Mouse (Mus musculus) embryo, embryonic 9.5 days (tissue): Measurements from ENCODE around the gene Cela2a.
A peak's percentile ranks its signal among the peaks of the same experiment; 100 is the strongest.
"Not testable (repeated sequence)": the region's sequence is repeated elsewhere in the genome, so short reads cannot be mapped to it uniquely, and the experiment has no call there.

Source experiments
- DNase-seq: peaks from one replicate; pipeline ENCODE4 v3.0.0-alpha.2; 2017; ENCODE audit errors: extremely low spot score

Gene Cela2a

DNA sequence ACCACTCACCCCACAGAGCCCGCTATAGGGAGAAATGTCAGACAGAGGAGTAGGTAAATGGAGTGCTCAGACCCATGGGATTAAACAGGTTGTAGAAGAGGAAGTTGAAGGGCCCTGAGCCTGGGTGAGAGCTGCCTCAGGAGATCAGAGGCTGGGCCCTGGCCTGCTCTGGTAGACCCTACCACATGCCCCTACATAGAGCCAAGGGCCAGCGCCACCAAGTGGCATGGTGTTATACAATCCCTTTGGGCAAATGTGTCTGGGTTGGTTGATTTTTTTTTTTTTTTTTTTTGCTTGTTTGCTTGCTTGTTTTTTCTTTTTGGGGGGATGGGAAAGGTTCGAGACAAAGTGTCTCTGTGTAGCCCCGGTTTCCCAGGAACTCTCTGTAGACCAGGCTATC, 21.9 kb downstream of the Cela2a start:
- no peak for DNase-seq

DNA sequence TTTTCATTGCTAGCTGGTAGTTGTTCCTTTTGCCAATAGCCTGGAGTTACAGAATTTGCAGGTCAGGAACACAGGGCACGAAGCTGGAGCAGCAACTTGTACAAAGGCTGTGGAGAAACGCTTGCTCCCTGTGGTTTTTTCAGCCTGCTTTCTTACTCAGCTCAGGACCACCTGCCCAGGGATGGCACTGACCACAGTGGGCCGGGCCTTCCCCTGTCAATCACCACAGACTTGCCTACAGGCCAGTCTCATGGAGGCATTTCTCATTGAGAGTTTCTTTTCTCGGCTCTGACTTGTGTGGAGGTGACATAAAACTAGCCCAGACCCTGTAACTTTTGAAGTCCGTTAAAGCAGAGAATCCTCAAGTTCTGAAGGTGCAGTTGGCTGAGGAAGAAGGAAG, 28.4 kb downstream of the Cela2a start:
- no peak for DNase-seq

DNA sequence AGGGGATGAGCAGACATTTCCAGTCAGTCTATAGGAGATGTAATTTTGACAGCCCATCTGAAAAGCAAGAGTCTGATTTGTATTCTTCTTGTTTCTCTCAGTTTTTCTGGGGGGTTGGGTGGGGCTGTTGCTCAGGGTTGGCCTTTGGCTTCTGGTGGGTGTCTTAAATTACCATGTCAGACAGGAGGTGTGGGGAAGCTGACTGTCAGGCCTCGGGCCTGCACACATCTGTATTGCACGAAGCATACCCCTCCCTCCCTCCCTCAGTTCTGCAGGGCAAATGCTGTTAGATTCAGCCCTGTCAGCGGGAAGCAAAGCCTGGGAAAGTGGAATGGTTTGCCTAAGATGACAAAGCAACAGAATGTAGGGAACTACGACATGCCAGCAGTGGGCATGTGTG, 29.0 kb downstream of the Cela2a start:
- no peak for DNase-seq

DNA sequence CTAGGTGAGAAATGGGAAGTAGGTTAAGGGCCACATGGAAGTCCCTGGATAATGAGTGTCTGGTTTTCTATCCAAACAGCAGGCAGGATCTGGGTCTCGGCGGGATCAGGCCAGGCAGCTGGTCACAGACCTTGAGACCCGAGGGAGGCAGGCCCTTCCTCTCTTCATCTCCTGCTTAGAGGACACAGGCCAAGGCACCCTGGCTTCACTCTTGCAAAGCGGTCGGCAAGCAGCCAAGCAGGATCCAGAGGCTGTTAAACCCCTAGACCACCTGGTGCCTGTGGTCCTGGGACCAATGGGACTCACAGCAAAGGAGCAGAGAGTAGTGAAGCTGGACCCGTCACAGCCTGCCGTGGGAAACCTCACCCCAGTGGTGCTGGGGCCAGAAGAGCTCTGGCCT, 29.6 kb downstream of the Cela2a start:
- no peak for DNase-seq

DNA sequence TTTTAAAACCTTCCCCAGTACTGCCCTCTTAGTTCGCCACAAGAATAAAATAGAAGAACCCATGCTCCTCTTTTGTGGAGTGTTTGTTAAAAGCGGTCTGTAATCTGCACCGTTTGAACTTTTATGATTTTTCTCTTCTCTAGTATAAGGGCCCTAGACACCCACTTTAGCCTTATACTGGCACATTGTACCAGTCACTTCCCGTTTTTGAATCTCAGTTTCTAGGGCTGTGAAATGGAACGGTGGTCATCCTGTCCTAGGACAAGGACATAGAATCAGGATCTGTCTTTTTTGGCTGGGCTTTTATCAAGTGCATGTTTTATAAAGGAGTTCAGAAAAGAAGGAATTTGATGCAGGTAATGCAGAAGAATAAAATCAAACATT, 31.8 kb downstream of the Cela2a start:
- no peak for DNase-seq

DNA sequence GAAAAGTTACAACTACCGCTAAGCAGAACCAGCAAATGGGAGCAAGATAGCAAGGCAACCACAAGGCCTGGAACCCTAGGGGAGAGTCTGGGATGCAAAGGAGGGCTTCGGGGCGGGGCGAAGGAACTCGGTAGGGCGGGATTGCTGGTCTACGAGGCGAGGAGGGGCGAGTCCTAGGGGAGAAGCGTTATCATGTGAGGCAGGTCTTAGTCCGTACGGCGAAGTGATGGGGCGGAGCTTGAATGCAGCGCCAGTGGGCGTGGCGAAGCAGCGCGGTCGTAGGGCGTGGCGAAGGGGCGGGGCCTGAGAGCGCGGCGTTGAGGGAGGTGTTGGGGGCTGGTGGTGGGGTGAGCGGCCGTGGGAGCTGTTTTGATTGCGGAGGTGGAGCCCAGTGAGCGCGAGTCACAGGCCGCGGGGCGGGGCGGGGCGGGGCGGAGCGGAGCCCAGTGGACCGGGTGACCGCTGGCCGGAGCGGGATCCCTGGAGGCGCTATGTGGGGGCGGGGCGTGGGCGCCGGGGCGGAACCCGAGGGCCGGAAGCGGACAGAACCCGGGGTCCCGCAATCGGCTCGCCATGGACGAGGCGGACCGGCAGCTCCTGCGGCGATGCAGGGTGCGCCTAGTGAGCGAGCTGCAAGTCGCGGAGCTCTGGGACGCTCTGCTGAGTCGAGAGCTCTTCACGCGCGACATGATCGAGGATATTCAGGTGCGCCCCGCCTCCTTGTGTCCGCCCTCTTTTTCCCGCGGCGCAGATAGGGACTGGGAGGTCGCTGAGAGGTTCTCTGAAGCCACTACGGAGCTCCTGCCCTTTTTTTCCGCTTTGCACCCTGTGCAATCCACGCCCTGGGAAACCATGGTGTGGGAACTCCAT, 32.4 kb downstream of the Cela2a start, which contains the start of gene Casp9:
Gene Casp9, plus strand, starts transcription at position 331 of the 870 bp plus-strand sequence.
- peak; percentile 100 for DNase-seq

DNA sequence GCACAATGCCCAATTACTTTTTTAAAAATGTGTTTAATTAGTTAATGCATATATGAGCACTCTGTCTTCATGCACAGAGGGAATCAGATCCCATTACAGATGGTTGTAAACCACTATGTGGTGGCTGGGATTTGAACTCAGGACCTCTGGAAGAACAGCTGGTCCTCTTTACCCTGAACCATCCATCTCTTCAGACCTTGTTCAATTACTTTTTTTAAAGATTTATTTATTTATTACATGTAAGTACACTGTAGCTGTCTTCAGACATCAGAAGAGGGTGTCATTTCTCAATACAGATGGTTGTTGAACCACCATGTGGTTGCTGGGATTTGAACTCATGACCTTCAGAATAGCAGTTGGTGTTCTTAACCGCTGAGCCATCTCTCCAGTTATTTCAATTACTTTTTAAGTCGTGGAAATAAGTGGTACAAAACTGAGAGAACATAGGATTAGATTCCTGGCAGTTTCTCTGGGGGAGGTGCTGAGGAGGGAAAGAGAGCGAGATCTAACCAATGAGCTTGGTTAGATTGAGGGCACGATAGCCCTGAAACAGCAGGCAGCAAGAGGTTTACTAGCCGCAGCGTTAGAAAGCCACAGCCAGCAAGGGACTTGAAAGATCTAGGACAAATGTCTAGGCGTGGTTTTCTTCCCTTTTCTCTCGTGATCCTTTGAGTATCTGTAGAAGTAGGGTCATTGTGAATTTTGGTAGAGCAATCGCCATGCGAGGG, 33.2 kb downstream of the Cela2a start:
- no peak for DNase-seq

DNA sequence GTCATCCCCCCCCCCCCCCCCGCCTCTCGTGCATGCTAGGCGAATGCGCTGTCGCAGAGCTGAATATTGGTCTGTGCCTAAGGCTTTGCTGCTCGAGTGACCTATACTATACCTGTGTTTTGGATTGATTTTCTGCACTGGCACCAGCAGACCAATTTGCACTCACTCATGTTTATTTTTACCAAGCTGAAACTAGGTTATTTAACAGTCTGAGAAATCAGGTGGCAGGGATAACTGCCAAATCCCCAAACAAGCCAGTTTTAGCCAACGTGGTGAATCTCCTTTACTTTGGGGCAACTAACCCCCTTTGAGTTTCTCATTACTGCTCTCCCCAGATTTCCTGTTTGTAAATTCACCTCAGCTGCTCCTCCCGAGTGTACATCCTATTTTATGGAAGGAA, 34.0 kb downstream of the Cela2a start:
- no peak for DNase-seq

DNA sequence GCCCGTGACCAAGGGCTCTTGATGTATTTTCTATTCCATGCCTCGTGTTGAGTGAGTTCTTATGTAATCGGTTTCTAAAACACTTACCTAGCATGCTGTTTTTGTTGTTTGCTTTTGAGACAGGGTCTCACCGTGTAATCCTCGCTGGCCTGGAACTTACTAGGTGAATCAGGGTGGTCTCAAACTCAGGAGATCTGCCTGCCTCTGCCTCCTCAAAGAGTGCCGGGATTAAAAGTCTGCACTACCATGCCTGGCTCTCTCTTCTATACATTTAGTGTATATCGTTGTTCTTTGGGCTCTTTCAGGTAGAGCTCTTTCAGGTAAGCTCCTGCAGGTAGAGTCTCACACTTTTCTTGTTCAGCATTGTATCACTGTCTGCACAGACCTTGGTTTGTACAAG, 34.5 kb downstream of the Cela2a start:
- DNase-seq: no peak

DNA sequence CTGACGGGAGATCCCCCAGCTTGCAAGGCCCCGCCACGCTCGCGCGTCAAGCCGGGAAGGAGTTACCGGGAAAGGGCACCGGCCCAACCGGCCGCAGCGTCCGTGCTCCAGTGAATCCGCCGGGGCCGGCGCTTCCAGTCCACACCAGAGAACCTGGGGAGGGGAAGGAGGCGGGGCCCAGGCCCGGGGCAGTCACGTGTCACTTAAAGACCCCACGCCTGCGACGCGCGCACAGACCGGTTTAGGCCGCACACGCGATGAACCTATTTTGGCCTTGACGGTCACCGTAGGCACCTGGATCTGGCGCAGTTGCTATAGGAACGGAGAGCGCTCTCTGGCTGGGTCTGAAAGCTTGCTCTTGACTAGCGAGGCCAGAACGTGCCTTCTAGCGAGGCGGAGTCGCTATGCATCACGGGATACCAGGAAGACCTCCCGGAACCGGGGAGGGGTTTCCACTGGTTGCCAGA, 35.4 kb downstream of the Cela2a start, which contains the start of gene Dnajc16:
Gene Dnajc16, minus strand, starts transcription at position 408 of the 467 bp plus-strand sequence.
- DNase-seq: peak; percentile 96

DNA sequence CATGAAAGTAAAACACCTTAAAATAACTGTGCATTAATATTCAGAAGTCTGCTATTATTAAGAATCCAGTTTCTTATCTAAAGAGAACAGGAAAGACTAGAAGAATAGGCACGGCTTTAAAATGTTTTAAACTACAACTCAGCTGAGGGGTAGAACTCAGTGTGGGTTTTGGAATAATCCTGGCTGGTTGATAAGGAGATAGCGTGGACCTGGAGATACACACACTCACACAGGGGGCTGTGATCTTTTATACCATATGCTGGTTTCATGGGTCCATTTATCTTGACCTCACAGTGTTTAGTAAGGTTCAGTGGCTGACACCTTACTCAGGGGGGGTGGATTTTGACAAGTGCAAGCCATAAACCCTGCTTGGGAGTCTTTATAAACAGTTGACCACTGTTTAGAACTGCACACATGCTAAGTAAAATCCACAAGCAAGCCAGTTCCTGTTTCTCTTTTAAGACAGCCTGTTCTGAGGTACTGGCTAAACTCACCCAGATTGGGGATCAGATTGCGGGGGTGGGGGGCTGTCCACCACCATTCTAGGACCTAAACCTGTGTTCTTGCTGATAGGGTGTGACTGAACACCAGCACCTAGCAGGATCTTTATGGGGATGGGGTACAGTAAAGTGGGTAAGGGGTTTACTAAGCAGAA, 36.3 kb downstream of the Cela2a start:
- no peak for DNase-seq

DNA sequence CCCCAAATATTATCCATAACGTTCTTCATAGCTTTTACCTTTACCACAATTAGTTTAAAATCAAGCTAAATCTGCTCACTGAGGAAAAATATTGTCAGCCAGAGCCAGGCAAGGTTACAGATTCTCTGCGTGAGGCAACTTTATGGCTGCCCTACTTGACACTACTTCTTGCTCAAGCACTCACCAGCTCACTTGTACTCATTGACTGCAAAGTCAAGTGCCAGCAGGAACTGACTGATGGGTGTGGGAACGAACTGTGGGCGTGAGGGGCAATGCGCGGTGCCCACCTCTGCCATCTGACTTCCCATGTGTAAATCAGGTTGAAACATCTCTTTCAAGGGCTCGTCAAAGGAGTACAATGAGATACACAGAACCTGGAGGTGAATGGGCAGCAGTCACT, 38.5 kb downstream of the Cela2a start:
- no peak for DNase-seq

DNA sequence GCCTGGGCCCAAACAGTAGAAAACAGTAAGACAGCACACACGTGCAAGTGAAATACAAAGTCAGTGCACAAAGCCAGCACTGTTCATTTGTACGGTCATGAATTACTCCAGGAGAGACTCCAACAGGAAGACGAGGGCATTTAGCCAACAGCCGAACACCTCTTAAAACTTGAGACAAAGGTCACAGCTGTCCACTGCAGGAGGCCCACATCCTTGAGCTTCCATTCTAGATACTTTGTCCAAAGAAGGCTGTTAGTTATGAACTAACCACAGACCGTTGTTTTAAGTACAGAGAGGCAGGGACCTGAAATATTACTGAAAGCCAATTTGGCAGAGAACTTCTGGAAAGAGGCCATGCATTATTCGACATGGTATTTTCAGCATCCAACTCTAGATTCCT, 38.9 kb downstream of the Cela2a start:
- no peak for DNase-seq

DNA sequence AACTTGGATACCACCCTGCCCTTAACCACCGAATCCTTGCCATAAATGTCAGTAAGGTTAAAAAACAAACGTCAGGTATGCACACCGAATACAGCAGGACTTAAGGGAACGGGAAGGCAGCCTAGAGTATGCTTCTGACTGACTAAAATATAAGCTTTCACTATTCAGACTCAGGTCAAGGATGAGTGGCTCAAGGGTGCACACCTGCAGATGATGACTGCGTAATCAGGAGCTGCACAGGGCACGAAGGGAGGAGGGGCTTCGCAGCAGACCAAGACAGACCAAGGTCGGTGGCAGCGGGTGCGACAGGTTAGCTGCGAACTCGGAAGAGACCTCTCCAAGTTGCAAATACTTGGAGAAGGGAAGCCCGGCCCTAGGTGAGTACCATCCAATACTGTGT, 39.8 kb downstream of the Cela2a start:
- no peak for DNase-seq

DNA sequence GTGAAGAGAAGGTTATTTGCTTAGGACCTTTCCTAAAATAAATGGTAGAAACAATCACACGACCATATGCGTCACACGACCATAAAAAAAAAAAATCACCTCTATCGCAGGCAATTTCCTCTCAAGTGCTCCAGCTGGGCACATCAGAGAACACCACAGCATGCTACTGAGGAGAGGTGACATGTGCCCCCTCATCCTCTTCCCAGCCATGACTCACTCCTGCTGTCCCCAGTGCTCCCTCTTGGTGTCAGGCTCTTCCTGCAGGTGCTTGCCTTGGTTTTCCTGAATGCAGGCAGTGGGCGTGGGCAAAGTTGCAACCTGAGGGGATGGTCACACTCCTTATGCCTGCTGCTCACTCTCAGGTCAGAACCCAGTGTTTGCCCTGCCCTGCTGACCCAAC, 41.1 kb downstream of the Cela2a start:
- no peak for DNase-seq

DNA sequence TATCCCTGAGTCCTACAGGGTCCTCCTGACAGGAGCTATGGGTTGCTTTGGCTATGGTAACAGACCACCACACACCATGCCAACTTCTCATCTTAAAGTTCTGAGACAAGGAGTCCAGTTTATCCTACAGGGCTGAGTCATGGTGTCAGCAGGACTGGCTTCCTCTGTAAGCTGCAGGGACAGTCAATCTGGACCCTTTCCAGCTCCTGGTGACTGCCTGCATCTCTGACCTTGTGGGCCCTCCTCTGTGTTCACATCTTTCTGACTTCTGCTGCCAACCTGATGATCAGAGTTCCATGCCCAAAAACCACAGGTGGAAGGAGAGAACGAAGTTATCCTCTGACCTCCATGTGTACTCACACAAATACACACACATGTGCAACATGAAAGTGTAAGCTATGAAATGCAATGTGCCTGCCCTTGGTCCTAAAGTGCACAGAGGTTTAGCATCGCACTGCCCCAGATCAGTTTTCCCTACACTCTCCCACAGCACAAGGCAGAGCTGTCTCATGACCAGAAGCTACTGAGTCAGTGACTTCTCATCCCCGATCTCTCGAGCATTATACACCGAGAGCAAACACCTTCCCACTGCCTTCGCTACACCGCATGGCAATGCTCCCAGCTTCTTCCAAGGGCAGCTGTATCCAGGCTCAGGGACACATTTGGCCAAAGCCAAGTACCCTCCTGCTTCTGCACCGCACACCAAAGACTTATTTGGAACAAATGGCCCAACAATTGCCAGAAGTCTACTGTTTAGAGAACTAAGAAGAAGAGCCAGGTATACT, 44.6 kb downstream of the Cela2a start:
- DNase-seq: no peak

DNA sequence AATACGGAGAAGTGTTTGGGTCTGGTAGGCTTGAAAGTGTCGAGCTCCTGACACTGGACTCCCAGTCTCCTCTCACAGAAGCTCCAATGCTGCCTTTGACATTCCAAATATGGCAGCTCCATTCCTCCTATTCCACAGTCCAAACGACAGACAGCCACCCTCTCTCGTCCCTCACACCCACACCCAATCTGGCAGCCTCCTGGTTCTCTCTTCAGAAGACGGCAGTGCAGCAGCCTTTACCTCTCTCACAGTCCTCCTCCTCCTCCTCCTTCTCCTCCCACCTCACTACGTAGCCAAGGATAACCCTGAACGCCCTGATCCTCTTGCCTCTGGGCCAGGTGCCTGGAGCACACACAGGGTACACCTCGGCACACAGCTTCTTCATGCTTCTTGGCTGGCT, 46.1 kb downstream of the Cela2a start:
- DNase-seq: no peak

DNA sequence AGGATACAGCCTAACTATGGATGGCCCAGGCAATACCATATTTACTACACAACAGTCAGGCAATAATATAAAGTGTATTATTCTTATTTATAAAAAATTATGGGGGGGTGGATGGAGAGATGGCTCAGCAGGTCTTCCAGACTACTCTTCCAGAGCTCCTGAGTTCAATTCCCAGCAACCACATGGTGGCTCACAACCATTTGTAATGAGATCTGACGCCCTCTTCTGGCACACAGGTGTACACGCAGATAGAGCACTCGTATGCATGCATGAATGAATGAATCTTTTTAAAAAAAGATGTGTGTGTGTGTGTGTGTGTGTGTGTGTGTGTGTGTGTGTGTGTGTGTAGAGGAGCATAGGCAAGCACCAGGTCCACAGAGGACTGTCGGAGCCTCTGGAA, 52.9 kb downstream of the Cela2a start:
- DNase-seq: not testable (repeated sequence)

DNA sequence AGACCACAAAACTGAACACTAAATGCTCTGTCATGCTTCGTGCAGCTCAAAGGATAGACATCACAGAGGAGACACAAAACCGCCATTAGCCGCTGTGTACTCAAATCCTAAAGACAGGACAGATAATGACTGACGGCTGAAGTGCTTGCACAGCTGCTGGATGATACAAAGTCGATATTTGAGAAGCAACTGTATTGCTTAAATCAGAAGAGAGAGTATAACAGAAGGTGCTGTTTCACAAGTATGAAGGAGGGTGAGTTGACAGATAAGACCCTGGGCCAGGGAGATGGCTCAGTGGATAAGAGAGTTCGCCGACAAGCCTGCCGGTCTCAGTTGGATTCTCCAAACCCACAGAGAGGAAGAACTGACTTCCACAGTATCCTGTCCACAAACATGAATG, 54.1 kb downstream of the Cela2a start:
- DNase-seq: no peak

DNA sequence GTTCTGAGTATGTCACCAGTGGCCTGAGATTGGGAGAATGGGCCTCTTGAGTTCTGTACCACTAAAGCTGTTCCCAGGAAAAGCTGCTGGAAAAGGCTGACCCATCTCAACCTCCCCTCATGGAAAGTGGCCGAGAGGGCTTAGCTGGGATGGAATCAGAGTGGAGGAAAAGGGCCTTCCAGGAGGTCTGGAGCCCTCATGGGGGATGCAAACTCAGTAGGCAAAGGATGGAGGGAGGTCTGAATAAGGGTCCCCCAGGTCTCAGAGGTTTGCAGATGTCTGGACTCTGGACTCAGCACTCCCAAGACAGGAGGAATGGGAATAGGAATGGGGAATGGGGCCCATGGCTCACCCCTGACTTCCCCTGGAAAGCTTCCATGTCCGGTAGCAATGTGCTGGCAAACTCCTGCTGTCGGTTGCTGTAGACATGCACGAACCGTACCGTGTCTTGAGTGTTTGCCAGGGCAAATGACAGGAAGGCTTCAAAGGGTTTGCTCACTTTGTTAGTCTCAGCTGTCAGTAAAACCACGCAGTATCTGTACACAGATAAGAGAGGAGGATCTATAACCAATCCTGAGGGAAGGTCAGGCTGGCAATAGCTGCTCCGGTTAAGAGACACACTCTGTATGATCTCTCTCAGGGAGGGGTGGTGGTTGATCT, 56.3 kb downstream of the Cela2a start:
- DNase-seq: no peak
